Mouse (Mus musculus): ENCODE results near the gene Daglb. TPM values are rescaled to one million over a fixed set of nuclear protein-coding genes. Genes with fewer than 3 reads are reported as not detected.
"Not testable (repeated sequence)": the region's sequence is repeated elsewhere in the genome, so short reads cannot be mapped to it uniquely, and the experiment has no call there.

Gene Daglb
- polyA plus RNA-seq, 1 experiment from 2014 or later = 8.1 TPM

GRCm38 (mm10) chr5:143489749-143490342, 25.5 kb downstream of the Daglb start:
- WGBS = 83% methylated on average over 14 of the region's 14 CpGs
- ATAC-seq (ENCODE audit: borderline replicate concordance, extremely low read depth, low FRiP score, low TSS enrichment) = no peak
- H3K9ac ChIP-seq = no peak overlapping the region
- no peaks in the 10 kb centered on the region for H3K9me3 ChIP-seq
- no peaks in the 10 kb centered on the region for H3K4me1 ChIP-seq
- H3K27ac ChIP-seq = no peak overlapping the region
- 0 out of 2 replicates have a peak, but pooled peaks cover 3% of the 10 kb centered on the region for H3K36me3 ChIP-seq
- no peak overlapping the region for H3K4me3 ChIP-seq
- H3K27me3 ChIP-seq = no peaks in the 10 kb centered on the region
- H3K4me2 ChIP-seq = no peak overlapping the region

DNA sequence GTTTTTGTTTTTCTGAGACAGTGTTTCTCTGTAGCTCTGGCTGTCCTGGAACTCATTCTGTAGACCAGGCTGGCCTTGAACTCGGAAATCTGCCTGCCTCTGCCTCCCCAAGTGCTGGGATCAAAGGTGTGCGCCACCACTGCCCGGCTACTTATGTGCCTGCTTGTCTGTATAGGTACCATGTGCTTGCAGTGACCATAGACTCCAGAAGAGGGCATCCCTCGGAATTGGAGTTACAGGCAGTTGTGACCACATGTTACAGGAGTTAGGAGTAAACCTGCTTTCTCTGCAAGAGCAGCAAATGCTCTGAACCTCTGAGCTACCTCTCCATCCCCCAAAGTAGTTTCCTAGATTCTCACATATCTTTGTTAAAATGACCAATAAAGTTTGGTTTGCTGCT, 27.4 kb downstream of the Daglb start:
- 0 out of 2 replicates have a peak, but pooled peaks cover 3% of the 10 kb centered on the region for H3K36me3 ChIP-seq
- ATAC-seq (ENCODE audit: borderline replicate concordance, extremely low read depth, low FRiP score, low TSS enrichment) = no peak
- no peaks in the 10 kb centered on the region for H3K4me1 ChIP-seq
- 81% methylated on average over 4 of the region's 4 CpGs for WGBS
- H3K4me3 ChIP-seq = no peak overlapping the region
- no peaks in the 10 kb centered on the region for H3K27me3 ChIP-seq
- no peak overlapping the region for H3K4me2 ChIP-seq
- no peaks in the 10 kb centered on the region for H3K9me3 ChIP-seq
- no peak overlapping the region for H3K27ac ChIP-seq
- H3K9ac ChIP-seq = no peak overlapping the region

DNA sequence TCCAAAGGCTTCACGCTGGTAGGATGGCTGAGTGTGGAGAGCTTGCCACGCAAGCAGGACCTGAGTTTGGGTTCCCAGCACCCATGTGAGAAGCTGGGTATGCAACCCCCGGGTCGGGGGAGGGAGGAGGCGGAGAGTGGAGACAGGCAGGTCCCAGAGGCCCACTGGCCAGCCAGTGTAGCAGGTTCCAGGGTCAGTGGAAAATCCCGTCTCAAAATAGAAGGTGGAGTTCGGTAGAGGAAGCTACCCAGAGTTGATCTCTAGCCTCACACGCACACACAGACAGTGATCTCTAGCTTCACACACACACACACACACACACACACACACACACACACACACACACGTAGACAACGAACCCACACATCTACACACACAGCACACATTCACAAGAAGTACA, 28.8 kb downstream of the Daglb start:
- Histone ChIP-seq H3K9me3 (no peaks in the 10 kb centered on the region), H3K9ac (no peak overlapping the region), H3K4me1 (no peaks in the 10 kb centered on the region), H3K27me3 (no peaks in the 10 kb centered on the region), H3K36me3 (0 out of 2 replicates have a peak, but pooled peaks cover 3% of the 10 kb centered on the region), H3K4me2 (no peak overlapping the region), H3K27ac (no peak overlapping the region), H3K4me3 (no peak overlapping the region)
- WGBS = 86% methylated on average over 10 of the region's 10 CpGs
- ATAC-seq (ENCODE audit: borderline replicate concordance, extremely low read depth, low FRiP score, low TSS enrichment) = no peak

DNA sequence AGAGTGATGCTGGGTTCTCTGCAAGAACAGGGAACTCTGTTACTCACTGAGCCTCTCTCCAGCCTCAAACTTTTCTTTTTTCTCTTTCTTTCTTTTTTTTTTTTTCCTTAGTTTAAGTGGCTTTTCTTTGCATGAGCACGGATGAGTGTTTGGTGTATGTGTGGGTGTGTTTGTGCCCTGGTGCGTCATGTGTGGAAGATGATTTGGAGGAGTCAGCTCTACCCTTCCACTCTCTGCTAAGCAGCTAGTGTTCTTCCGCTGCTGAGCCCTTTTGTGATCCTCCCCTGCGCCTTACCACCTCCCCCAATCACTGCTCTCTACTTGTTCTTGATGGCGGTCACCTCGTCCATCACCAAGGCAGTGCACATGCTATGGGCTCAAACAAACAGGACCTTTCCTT, 31.3 kb downstream of the Daglb start:
- no peaks in the 10 kb centered on the region for H3K27me3 ChIP-seq
- 86% methylated on average over 6 of the region's 6 CpGs for WGBS
- no peak overlapping the region for H3K4me3 ChIP-seq
- no peak overlapping the region for H3K9ac ChIP-seq
- no peaks in the 10 kb centered on the region for H3K4me1 ChIP-seq
- ATAC-seq (ENCODE audit: borderline replicate concordance, extremely low read depth, low FRiP score, low TSS enrichment) = no peak
- 0 out of 2 replicates have a peak, but pooled peaks cover 3% of the 10 kb centered on the region for H3K36me3 ChIP-seq
- H3K9me3 ChIP-seq = no peaks in the 10 kb centered on the region
- H3K4me2 ChIP-seq = no peak overlapping the region
- no peak overlapping the region for H3K27ac ChIP-seq

DNA sequence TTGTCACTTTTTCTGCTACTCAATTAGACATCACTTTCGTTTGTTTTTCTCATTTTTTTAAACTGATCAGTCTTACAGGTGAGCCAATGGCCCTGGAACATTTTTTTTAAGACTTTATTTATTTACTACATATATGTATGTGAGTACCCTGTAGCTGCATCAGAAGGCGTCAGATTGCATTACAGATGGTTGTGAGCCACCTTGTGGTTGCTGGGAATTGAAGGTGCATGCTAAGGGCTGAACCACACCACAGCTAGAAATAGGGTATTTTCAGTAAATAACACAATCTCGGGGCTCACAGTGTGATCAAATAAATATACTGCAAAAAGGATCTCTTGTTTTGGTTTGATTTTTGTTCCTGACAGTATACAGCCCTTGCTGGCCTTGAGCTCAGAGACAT, 33.1 kb downstream of the Daglb start:
- ATAC-seq (ENCODE audit: borderline replicate concordance, extremely low read depth, low FRiP score, low TSS enrichment) = no peak

DNA sequence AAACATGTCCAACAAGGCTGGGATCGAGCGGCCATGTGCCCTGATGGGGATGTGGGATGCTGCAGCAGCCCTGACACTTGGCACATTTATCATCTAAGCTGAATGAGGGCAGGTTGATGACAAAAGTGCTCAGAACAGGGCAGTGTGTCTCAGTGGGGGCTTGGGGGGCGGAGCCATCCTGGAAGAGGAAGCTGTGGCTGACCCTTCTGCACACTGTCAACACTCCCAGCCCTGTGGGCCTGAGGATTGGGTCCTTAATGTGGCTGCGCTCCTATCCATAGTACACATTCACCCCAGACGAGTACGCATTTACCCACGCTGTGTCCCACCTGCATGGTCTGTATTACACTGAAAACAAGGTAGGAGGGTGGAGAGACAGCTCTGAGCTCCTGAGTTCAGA, 34.8 kb downstream of the Daglb start:
- Histone ChIP-seq H3K27me3 (no peaks in the 10 kb centered on the region), H3K9me3 (no peaks in the 10 kb centered on the region)
- no peak for ATAC-seq (ENCODE audit: borderline replicate concordance, extremely low read depth, low FRiP score, low TSS enrichment)

More for the DNA sequence above, 33.1 kb downstream of the Daglb start:
- Histone ChIP-seq H3K9me3 (no peaks in the 10 kb centered on the region), H3K9ac (no peak overlapping the region), H3K4me2 (no peak overlapping the region), H3K4me1 (no peaks in the 10 kb centered on the region), H3K4me3 (no peak overlapping the region), H3K27ac (no peak overlapping the region), H3K36me3 (no peaks in the 10 kb centered on the region), H3K27me3 (no peaks in the 10 kb centered on the region)
- 69% methylated on average over 3 of the region's 3 CpGs for WGBS

GRCm38 (mm10) chr5:143499686-143500085, 35.3 kb downstream of the Daglb start:
- H3K4me2 ChIP-seq = no peak overlapping the region
- no peaks in the 10 kb centered on the region for H3K4me1 ChIP-seq
- H3K9ac ChIP-seq = no peak overlapping the region
- no peak for ATAC-seq (ENCODE audit: borderline replicate concordance, extremely low read depth, low FRiP score, low TSS enrichment)
- H3K27me3 ChIP-seq = no peaks in the 10 kb centered on the region
- H3K36me3 ChIP-seq = peaks cover 12% of the 10 kb centered on the region
- 67% methylated on average over 4 of the region's 4 CpGs for WGBS
- no peak overlapping the region for H3K27ac ChIP-seq
- H3K4me3 ChIP-seq = no peak overlapping the region
- no peaks in the 10 kb centered on the region for H3K9me3 ChIP-seq

More for the DNA sequence above, 34.8 kb downstream of the Daglb start:
- H3K9ac ChIP-seq = no peak overlapping the region
- H3K27ac ChIP-seq = no peak overlapping the region
- H3K4me1 ChIP-seq = no peaks in the 10 kb centered on the region
- H3K4me3 ChIP-seq = no peak overlapping the region
- H3K36me3 ChIP-seq = peaks cover 7% of the 10 kb centered on the region
- no peak overlapping the region for H3K4me2 ChIP-seq
- WGBS = 87% methylated on average over 7 of the region's 7 CpGs

GRCm38 (mm10) chr5:143500711-143501110, 36.3 kb downstream of the Daglb start:
- H3K27me3 ChIP-seq; H3K4me1 ChIP-seq; H3K9me3 ChIP-seq; ATAC-seq (ENCODE audit: borderline replicate concordance, extremely low read depth, low FRiP score, low TSS enrichment); H3K4me2 ChIP-seq; H3K27ac ChIP-seq; H3K4me3 ChIP-seq; H3K9ac ChIP-seq: not testable (repeated sequence)
- WGBS = 88% methylated on average over 14 of the region's 14 CpGs
- H3K36me3 ChIP-seq = peaks cover 22% of the 10 kb centered on the region

DNA sequence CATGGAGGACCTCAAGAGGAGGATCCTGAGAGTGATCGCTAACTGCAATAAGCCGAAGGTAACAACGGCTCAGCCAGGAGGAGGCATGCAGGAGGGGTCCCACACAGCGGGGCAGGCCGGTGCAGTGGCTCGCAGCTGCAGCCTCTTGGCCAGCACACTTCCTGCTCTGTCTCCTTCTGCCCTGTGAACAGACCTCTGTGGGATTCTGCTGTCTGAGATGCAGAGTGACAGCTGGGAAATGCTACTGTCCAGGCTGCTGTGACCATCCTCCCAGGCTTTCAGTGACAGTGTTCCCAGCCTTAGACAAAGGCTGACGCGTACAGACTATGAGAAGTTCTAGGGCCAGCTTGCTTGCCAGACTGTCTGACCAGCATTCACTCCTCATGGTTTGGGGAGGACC, 36.8 kb downstream of the Daglb start:
- no peaks in the 10 kb centered on the region for H3K27me3 ChIP-seq
- ATAC-seq (ENCODE audit: borderline replicate concordance, extremely low read depth, low FRiP score, low TSS enrichment) = no peak
- H3K36me3 ChIP-seq = peaks cover 26% of the 10 kb centered on the region

GRCm38 (mm10) chr5:143501649-143502048, 37.3 kb downstream of the Daglb start:
- no peaks in the 10 kb centered on the region for H3K9me3 ChIP-seq
- no peak overlapping the region for H3K9ac ChIP-seq
- peaks cover 26% of the 10 kb centered on the region for H3K36me3 ChIP-seq
- no peaks in the 10 kb centered on the region for H3K4me1 ChIP-seq
- H3K27me3 ChIP-seq = no peaks in the 10 kb centered on the region
- no peak overlapping the region for H3K27ac ChIP-seq
- WGBS = 90% methylated on average over 2 of the region's 2 CpGs
- no peak for ATAC-seq (ENCODE audit: borderline replicate concordance, extremely low read depth, low FRiP score, low TSS enrichment)
- H3K4me3 ChIP-seq = no peak overlapping the region
- H3K4me2 ChIP-seq = no peak overlapping the region

More for the DNA sequence above, 36.8 kb downstream of the Daglb start:
- no peaks in the 10 kb centered on the region for H3K9me3 ChIP-seq
- WGBS = 84% methylated on average over 8 of the region's 8 CpGs
- no peak overlapping the region for H3K9ac ChIP-seq
- H3K27ac ChIP-seq = no peak overlapping the region
- H3K4me3 ChIP-seq = no peak overlapping the region
- no peak overlapping the region for H3K4me2 ChIP-seq
- no peaks in the 10 kb centered on the region for H3K4me1 ChIP-seq

DNA sequence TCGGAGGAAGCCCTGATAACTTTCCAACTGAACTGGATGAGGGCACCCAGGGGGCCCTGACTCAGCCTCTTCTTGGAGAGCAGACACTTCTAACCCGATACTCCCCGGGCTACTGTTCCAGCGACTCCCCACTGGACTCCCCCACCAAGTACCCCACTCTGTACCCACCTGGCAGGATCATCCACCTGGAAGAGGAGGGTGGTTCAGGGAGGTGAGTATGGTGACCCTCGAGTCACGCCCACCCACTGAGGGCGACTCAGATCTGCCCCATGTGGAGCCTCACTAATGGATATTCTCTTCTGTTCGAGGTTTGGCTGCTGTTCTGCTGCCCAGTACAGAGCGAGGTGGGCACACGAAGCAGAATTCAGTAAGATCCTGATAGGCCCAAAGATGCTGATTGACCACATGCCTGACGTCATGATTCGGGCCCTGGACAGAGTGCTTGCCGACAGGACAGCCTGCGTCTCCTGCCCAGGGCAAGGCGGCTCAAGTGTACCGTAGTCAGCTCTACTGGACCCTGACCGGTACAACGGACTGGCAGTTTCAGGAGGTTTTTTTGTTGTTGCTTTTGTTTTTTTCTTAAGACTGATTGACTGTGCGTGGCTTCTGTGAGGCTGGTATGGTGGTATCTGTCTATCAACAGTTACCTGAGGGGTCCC, 38.6 kb downstream of the Daglb start:
- no peak overlapping the region for H3K27ac ChIP-seq
- 86% methylated on average over 19 of the region's 19 CpGs for WGBS
- H3K27me3 ChIP-seq = no peaks in the 10 kb centered on the region
- peaks cover 36% of the 10 kb centered on the region for H3K36me3 ChIP-seq
- no peak overlapping the region for H3K9ac ChIP-seq
- no peaks in the 10 kb centered on the region for H3K9me3 ChIP-seq
- ATAC-seq (ENCODE audit: borderline replicate concordance, extremely low read depth, low FRiP score, low TSS enrichment) = no peak
- no peak overlapping the region for H3K4me3 ChIP-seq
- no peak overlapping the region for H3K4me2 ChIP-seq
- 0 out of 2 replicates have a peak, but pooled peaks cover 4% of the 10 kb centered on the region for H3K4me1 ChIP-seq

- Histone ChIP-seq H3K4me1 (0 out of 2 replicates have a peak, but pooled peaks cover 10% of the 10 kb centered on the region), H3K4me3 (no peak overlapping the region), H3K9me3 (no peaks in the 10 kb centered on the region), H3K27ac (no peak overlapping the region), H3K4me2 (no peak overlapping the region), H3K27me3 (no peaks in the 10 kb centered on the region), H3K36me3 (peaks cover 39% of the 10 kb centered on the region), H3K9ac (no peak overlapping the region)
- WGBS = 89% methylated on average over 6 of the region's 6 CpGs
- ATAC-seq (ENCODE audit: borderline replicate concordance, extremely low read depth, low FRiP score, low TSS enrichment) = no peak
Observed at GRCm38 (mm10) chr5:143503740-143504139, 39.4 kb downstream of the Daglb start.
